Mouse (Mus musculus) adrenal gland (tissue): Measurements from ENCODE around the gene Zfp953.
"Not testable (repeated sequence)": the region's sequence is repeated elsewhere in the genome, so short reads cannot be mapped to it uniquely, and the experiment has no call there.

Experiments used
- intact Hi-C: fragments of 180-260 bp; cut with DNase I; formaldehyde crosslinking; loops from one replicate; pipeline ENCODE4 v1.15.1; 2025
- long read RNA-seq, 2 experiments: library from polyadenylated mRNA; unstranded; transcript quantifications; one replicate each; pipeline ENCODE4 v2.0.0; 2020; ENCODE audit warnings: borderline replicate concordance in 1 of 2; ENCODE audit not compliant: insufficient replicate concordance in 1 of 2

Zfp953 gene
- long read RNA-seq, experiment 1, partial matches to known transcripts = 0 of 1 reads
- long read RNA-seq, experiment 1, other reads (novel, unspliced or antisense) = 1 of 1 reads
- long read RNA-seq, experiment 2 = 0 reads

- intact Hi-C loops = loop anchor here (1.0 kb wide), 1 partner anchor 28 kb away; the partner anchor contains the start of gene Zfp595
These were observed at the start of gene Zfp953, which contains the start of gene Gm28044 for GRCm38 (mm10) chr13:67360131-67360744. Gene Zfp953 (minus strand): TSS chr13:67360605. Gene Gm28044 (minus strand): TSS chr13:67360536.

DNA sequence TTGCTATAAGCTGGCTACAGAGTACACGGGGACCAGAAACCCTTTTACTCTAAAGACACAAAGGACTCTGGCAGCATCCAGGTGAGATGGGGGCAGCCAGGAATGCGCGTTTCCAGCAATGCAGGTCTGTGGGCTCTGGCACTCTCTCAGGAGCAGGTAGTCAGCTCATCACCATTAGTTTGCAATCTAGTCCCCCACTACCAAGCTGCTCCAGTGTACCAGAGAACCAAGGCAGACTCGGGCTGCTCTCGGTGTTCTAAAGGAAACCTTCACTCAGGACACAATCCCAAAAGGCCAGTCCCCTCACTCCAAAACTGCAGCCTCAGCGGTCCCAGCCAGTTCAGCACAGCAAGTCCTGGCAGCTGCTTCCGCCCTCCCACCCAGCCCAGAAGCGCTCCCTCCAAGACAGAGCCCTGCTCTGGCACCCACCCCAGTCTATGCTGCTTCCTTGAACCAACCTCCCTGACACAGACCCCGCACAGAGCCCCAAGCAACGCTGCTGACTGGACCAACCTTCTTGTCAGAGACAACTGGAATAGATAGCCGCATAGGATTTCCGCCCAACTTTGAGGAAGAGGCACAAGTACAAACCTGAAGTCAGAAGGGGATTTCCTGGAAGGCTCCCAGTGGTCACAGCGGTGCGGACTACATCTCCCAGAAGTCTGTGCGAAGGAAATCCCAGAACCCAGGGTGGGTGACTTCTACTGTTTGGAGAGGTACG lies 38.9 kb upstream of the Zfp953 start, which contains the start of gene Zfp429:
Gene Zfp429, minus strand, starts transcription at position 637 of the 721 bp plus-strand sequence.
- intact Hi-C loops = not testable (repeated sequence)

DNA sequence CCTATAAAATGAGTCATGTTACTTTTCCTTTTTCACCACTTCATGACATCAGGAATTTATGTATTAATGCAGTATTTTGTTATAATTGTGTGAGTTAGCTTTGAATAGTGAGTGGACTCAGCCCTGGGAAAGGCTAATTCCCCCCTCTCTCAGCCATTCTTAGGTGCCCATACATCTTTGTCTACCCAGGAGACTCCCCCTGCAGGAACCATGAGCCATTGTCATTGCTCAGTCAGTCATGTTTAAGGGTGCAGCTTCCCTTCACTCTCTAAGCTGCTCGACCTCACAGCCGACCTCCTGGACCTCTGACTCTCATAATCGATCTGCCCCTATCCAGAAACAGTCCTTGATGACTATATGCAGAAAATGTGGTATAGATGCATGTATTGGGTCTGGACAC lies 15.8 kb upstream of the Zfp953 start:
- intact Hi-C loops = not testable (repeated sequence)

- intact Hi-C loops = not testable (repeated sequence)
These were observed 14.9 kb upstream of the Zfp953 start, which contains the start of the genes Gm28041 and Zfp456 for GRCm38 (mm10) chr13:67375050-67375911. Gene Gm28041 (minus strand): TSS chr13:67375733. Gene Zfp456 (minus strand): TSS chr13:67375810.

GRCm38 (mm10) chr13:67351854-67352253 lies 8.6 kb downstream of the Zfp953 start:
- intact Hi-C loops = no loop called here

- intact Hi-C loops = no loop called here
These were observed 17.0 kb downstream of the Zfp953 start for GRCm38 (mm10) chr13:67343422-67343821.

DNA sequence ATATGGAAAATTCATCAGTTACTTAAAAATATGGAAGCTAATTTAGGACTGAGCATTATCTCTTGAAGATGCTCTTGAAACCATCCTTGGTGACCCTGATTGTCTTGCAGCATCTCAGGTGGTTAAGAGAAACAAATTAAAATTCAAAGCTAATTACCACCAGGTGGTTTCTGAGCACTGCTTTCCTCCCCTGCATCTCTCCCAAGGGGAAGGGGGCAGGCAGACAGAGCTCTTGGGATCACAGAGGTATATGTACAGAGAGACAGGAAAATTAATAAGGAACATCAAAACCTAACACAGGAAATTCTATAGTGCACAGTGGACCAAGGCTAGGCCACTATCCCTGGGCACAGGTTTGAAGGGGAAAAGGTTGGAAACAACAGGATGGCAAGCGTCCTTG lies 27.5 kb downstream of the Zfp953 start:
- intact Hi-C loops = loop anchor here (1.0 kb wide), 1 partner anchor 27 kb away; the partner anchor contains the start of genes Gm28044 and Zfp953

DNA sequence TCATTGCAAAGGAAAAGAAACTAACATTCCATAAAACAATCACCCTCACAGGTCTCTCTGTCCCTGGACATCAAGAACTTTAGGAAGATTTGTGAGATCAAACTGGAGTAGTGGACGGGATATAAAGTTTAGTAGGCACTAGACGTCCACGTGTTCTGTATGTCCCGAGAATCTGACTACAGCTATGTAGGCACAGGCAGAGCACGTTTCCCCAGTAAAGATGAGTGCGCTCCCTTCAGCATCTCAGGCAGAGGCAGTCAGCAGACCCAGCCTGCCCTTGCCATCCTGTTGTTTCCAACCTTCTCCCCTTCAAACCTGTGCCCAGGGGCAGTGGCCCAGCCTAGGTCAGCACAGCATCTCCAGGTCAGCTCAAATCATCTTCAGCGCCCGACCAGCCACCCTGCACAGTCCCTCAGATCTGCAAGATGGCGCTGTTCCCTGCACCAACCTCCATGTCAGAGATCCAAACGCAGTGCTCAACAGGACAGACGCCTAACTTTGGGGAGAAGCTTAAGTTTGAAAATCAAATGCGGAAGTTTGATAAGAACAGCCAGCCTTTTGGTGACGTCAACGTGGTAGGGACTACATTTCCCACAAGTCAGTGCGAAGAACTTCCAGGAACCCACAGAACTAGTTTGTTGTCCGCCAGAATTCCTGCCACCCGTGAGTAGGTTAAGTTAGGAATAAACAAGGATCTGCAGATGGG lies 28.2 kb downstream of the Zfp953 start, which contains the start of gene Zfp595:
Gene Zfp595, minus strand, starts transcription at position 552 of the 706 bp plus-strand sequence.
- intact Hi-C loops = loop anchor here (1.0 kb wide), 1 partner anchor 28 kb away; the partner anchor contains the start of genes Gm28044 and Zfp953

- intact Hi-C loops = loop anchor here (5.0 kb wide), 1 partner anchor 179 kb away; no protein-coding TSS in a partner anchor
These were observed 53.7 kb downstream of the Zfp953 start for GRCm38 (mm10) chr13:67306718-67307117.

- intact Hi-C loops = loop anchor here (5.0 kb wide), 1 partner anchor 179 kb away; no protein-coding TSS in a partner anchor
These were observed 54.4 kb downstream of the Zfp953 start, which contains the start of gene Zfp457 for GRCm38 (mm10) chr13:67305822-67306672. Gene Zfp457 (minus strand): TSS chr13:67306485.
